Mouse (Mus musculus) MEL (cell line): ENCODE results near the gene Mad2l2. TPM values are rescaled to one million over a fixed set of nuclear protein-coding genes. Genes with fewer than 3 reads are reported as not detected.

ENCODE experiments used
- DNase-seq: peaks from one replicate; pipeline ENCODE4 v3.0.0; 2011; ENCODE audit warnings: low read depth, low spot score
- H3K27ac ChIP-seq: 2 replicates; pipeline ENCODE4 v1.5.1; 2012; ENCODE audit warnings: low read depth, mild to moderate bottlenecking, control low read depth, low read length, moderate library complexity; ENCODE audit not compliant: control insufficient read depth
- H3K27me3 ChIP-seq, 2 experiments: fragments of 150-350 bp in 1 of 2; sonication (generic) in 1 of 2; 2 replicates each; pipeline ENCODE4 v1.6.1; 2012; ENCODE audit warnings: low read length in 2 of 2, mild to moderate bottlenecking in 2 of 2, improper control_type of control experiment in 1 of 2, moderate library complexity in 1 of 2; ENCODE audit not compliant: insufficient read depth in 2 of 2, control insufficient read depth in 1 of 2
- H3K36me3 ChIP-seq, 2 experiments: 2 replicates each; pipeline ENCODE4 v1.6.1; 2012 to 2014; ENCODE audit warnings: low read length in 2 of 2, improper control_type of control experiment in 1 of 2, inconsistent platforms in 1 of 2, mild to moderate bottlenecking in 1 of 2; ENCODE audit not compliant: insufficient read depth in 2 of 2, control insufficient read depth in 1 of 2
- H3K4me1 ChIP-seq, 2 experiments: fragments of 150-350 bp in 1 of 2; sonication (generic) in 1 of 2; 2 replicates each; pipeline ENCODE4 v1.6.1; 2012; ENCODE audit warnings: low read length in 2 of 2, improper control_type of control experiment in 1 of 2, mild to moderate bottlenecking in 1 of 2; ENCODE audit not compliant: insufficient read depth in 2 of 2, control insufficient read depth in 1 of 2
- H3K4me3 ChIP-seq, 2 experiments: fragments of 150-350 bp in 1 of 2; sonication (generic) in 1 of 2; 2 replicates each; pipeline ENCODE4 v1.5.1; 2012; ENCODE audit warnings: low read depth in 2 of 2, low read length in 2 of 2, mild to moderate bottlenecking in 2 of 2, moderate library complexity in 2 of 2, control low read depth in 1 of 2, improper control_type of control experiment in 1 of 2; ENCODE audit not compliant: control insufficient read depth in 1 of 2, insufficient read depth in 1 of 2
- H3K79me2 ChIP-seq: 2 replicates; pipeline ENCODE4 v1.6.1; 2012; ENCODE audit warnings: mild to moderate bottlenecking, low read length, moderate library complexity; ENCODE audit not compliant: control insufficient read depth, poor library complexity, insufficient read depth
- H3K9ac ChIP-seq: 2 replicates; pipeline ENCODE4 v1.6.1; 2012; ENCODE audit warnings: low read depth, mild to moderate bottlenecking, control low read depth, low read length, moderate library complexity; ENCODE audit not compliant: control insufficient read depth, poor library complexity, severe bottlenecking
- H3K9me3 ChIP-seq: fragments of 150-350 bp; sonication (generic); replicated peaks from 2 replicates; pipeline ENCODE4 v1.6.1; 2012; ENCODE audit warnings: mild to moderate bottlenecking, low read length, improper control_type of control experiment, moderate library complexity; ENCODE audit not compliant: insufficient read depth
- CHD2 ChIP-seq: IDR thresholded peaks from 2 replicates; pipeline ENCODE4 v1.6.1; 2011; ENCODE audit warnings: low read length, improper control_type of control experiment
- E2F4 ChIP-seq: IDR thresholded peaks from 2 replicates; pipeline ENCODE4 v1.6.1; 2011; ENCODE audit warnings: low read depth, low read length, improper control_type of control experiment, borderline replicate concordance
- ELF1 ChIP-seq: IDR thresholded peaks from 2 replicates; pipeline ENCODE4 v1.6.1; 2014; ENCODE audit warnings: low read depth, mild to moderate bottlenecking, inconsistent platforms, low read length, improper control_type of control experiment, moderate library complexity
- ETS1 ChIP-seq: IDR thresholded peaks from 2 replicates; pipeline ENCODE4 v1.6.1; 2012; ENCODE audit warnings: low read depth, mild to moderate bottlenecking, inconsistent platforms, low read length, improper control_type of control experiment, moderate library complexity
- GABPA ChIP-seq: IDR thresholded peaks from 2 replicates; pipeline ENCODE4 v1.6.1; 2012; ENCODE audit warnings: low read depth, mild to moderate bottlenecking, inconsistent platforms, low read length, improper control_type of control experiment, moderate library complexity
- MAFK ChIP-seq: IDR thresholded peaks from 2 replicates; pipeline ENCODE4 v1.6.1; 2011; ENCODE audit warnings: low read depth, mild to moderate bottlenecking, low read length, improper control_type of control experiment, borderline replicate concordance
- MEF2A ChIP-seq: IDR thresholded peaks from 2 replicates; pipeline ENCODE4 v1.6.1; 2014; ENCODE audit warnings: low read depth, mild to moderate bottlenecking, inconsistent platforms, low read length, improper control_type of control experiment; ENCODE audit not compliant: poor library complexity, insufficient replicate concordance, severe bottlenecking; ENCODE audit errors: extremely low read depth
- MXI1 ChIP-seq: IDR thresholded peaks from 2 replicates; pipeline ENCODE4 v1.6.1; 2011; ENCODE audit warnings: mild to moderate bottlenecking, low read depth, low read length, improper control_type of control experiment
- POLR2AphosphoS2 ChIP-seq: IDR thresholded peaks from 2 replicates; pipeline ENCODE4 v1.6.1; 2011; ENCODE audit warnings: low read length, improper control_type of control experiment
- POLR2AphosphoS5 ChIP-seq: IDR thresholded peaks from 2 replicates; pipeline ENCODE4 v1.6.1; 2012; ENCODE audit warnings: low read depth, borderline replicate concordance, mild to moderate bottlenecking, inconsistent platforms, low read length, moderate library complexity, mixed read lengths
- RAD21 ChIP-seq: IDR thresholded peaks from 2 replicates; pipeline ENCODE4 v1.6.1; 2011; ENCODE audit warnings: mild to moderate bottlenecking, low read depth, low read length, improper control_type of control experiment
- RCOR1 ChIP-seq: IDR thresholded peaks from 2 replicates; pipeline ENCODE4 v1.6.1; 2012; ENCODE audit warnings: low read depth, mild to moderate bottlenecking, inconsistent platforms, low read length, improper control_type of control experiment
- TBP ChIP-seq: IDR thresholded peaks from 2 replicates; pipeline ENCODE4 v1.8.0; 2011; ENCODE audit warnings: low read depth, low read length, improper control_type of control experiment
- ZKSCAN1 ChIP-seq: IDR thresholded peaks from 2 replicates; pipeline ENCODE4 v1.6.1; 2012; ENCODE audit warnings: low read depth, mild to moderate bottlenecking, inconsistent platforms, low read length, improper control_type of control experiment, moderate library complexity
- ZNF384 ChIP-seq: IDR thresholded peaks from 2 replicates; pipeline ENCODE4 v1.6.1; 2012; ENCODE audit warnings: low read depth, mild to moderate bottlenecking, inconsistent platforms, low read length, improper control_type of control experiment
- polyA plus RNA-seq, 2 experiments: library from polyadenylated mRNA; stranded (reverse) in 1 of 2; unstranded in 1 of 2; fragments of >175 nt in 1 of 2; fragments of >200 nt in 1 of 2; gene quantifications; 2 replicates each; pipeline versions ENCODE4 v1.2.1 to v1.2.4; 2012; ENCODE audit warnings: low replicate concordance in 2 of 2, low read depth in 1 of 2; ENCODE audit not compliant: insufficient read length in 2 of 2, insufficient read depth in 1 of 2, missing spikeins in 1 of 2
- total RNA-seq: library from RNA; depleted of rRNA; stranded (reverse); fragments of 300-350 nt; gene quantifications from 2 replicates; pipeline ENCODE4 v1.2.3, GENCODE M21; 2012

The Mad2l2 gene
- total and polyA plus RNA-seq, 3 experiments = 28.6 to 44.8 TPM; not detected in 1

GRCm38 (mm10) chr4:148101801-148102527, 28.2 kb upstream of the Mad2l2 start:
- DNase-seq = no peak
- TF ChIP-seq GABPA (no peak), ELF1 (no peak), CHD2 (no peak), POLR2AphosphoS5 (no peak), POLR2AphosphoS2 (no peak), MXI1 (no peak), ZNF384 (no peak), RAD21 (no peak)
- H3K79me2 ChIP-seq = no peaks in the 10 kb centered on the region
- no peaks in the 10 kb centered on the region; a peak in 1 of 4 replicates for H3K27me3 ChIP-seq
- no peaks in the 10 kb centered on the region for H3K9me3 ChIP-seq
- no peak overlapping the region for H3K27ac ChIP-seq
- no peak overlapping the region for H3K9ac ChIP-seq
- H3K36me3 ChIP-seq = no peaks in the 10 kb centered on the region
- H3K4me1 ChIP-seq = no peaks in the 10 kb centered on the region
- no peak overlapping the region for H3K4me3 ChIP-seq

- Histone ChIP-seq H3K4me1 (peaks cover 0 to 4% of the 10 kb centered on the region in 2 experiments; a peak in 1 of 4 replicates), H3K79me2 (no peaks in the 10 kb centered on the region), H3K36me3 (no peaks in the 10 kb centered on the region; a peak in 1 of 4 replicates), H3K9ac (no peak overlapping the region), H3K9me3 (no peaks in the 10 kb centered on the region), H3K27ac (no peak overlapping the region)
- DNase-seq = no peak
- TF ChIP-seq CHD2 = no peak
- TF ChIP-seq ZKSCAN1 = no peak
- TF ChIP-seq MAFK = no peak
- no peak for TF ChIP-seq POLR2AphosphoS5
- TF ChIP-seq RCOR1 = no peak
- TF ChIP-seq MEF2A = no peak
- TF ChIP-seq, all 39 proteins: peak for 0
- Histone ChIP-seq H3K27me3 (no peaks in the 10 kb centered on the region; a peak in 1 of 4 replicates), H3K4me3 (no peak overlapping the region)
Measured at GRCm38 (mm10) chr4:148104146-148104545, 26.0 kb upstream of the Mad2l2 start.

DNA sequence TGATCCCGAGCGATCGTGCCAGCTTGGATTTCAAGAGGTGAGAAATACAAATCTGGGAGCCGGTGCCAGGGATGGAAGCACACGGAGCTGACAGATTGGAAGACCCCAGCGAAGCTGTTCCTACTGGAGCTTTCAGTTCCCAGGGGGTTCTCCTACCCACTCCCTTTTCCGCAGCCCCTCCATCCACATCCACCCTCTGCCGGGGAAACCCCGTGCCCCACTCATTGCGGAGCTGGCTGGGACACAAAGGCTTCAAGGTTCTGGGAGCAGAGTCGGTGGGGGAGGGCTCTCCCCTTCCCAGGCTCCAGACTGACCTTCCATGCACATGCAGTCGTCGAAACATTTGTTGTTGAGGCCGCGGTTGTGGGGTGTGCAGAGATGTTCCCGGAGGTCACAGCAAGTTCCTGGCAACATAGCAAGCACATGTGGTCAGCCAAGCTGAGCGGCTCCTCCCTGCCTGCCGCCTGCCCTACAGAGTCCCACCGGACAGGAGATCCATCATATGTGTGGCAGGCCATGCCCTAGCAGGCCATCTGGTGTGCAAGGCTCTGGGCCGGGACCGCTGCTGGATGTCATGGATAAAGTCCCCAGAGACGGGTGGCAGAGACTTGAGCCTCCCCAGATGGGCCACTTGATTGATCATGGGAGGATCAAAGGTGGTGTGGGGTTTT, 22.4 kb upstream of the Mad2l2 start:
- no peak for DNase-seq
- Histone ChIP-seq H3K79me2 (no peaks in the 10 kb centered on the region), H3K27me3 (no peaks in the 10 kb centered on the region), H3K4me1 (peaks cover 0 to 7% of the 10 kb centered on the region in 2 experiments; a peak in 1 of 4 replicates), H3K4me3 (no peak overlapping the region), H3K9ac (no peak overlapping the region), H3K9me3 (no peaks in the 10 kb centered on the region), H3K36me3 (no peaks in the 10 kb centered on the region; a peak in 1 of 4 replicates), H3K27ac (no peak overlapping the region)
- TF ChIP-seq MEF2A (no peak), TBP (no peak), POLR2AphosphoS2 (no peak), ETS1 (no peak), E2F4 (no peak)
